Mouse (Mus musculus): ENCODE results near the gene Gm40193. TPM values are rescaled to one million over a fixed set of nuclear protein-coding genes. Genes with fewer than 3 reads are reported as not detected.

Gm40193 gene
- polyA plus RNA-seq, 1 experiment from 2014 or later, result not detected

DNA sequence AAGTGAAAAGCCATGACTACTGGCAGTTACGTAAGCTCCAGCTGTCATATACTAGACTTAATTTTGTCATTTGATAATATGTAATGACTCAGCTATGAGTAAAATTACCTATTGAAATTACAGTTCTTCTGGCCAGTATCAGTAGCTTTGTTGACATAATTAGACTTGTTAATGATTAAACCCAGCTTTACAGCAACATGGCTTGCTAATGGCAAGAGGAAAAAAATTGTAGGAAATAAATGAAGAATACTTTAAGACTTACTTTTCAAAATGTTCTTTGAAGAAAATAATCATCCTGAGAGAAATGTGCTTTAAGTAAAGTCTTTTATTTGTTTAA lies 32.3 kb downstream of the Gm40193 start:
- H3K4me3 ChIP-seq, result no peak overlapping the region
- H3K4me2 ChIP-seq, result no peak overlapping the region
- no peaks in the 10 kb centered on the region for H3K27me3 ChIP-seq
- ATAC-seq, result no peak
- H3K9ac ChIP-seq, result no peak overlapping the region
- no peaks in the 10 kb centered on the region for H3K36me3 ChIP-seq (ENCODE audit: poor library complexity, severe bottlenecking)
- no peak overlapping the region for H3K27ac ChIP-seq
- no peaks in the 10 kb centered on the region for H3K9me3 ChIP-seq (replicated peaks)
- WGBS, result 91% methylated on average over 1 of the region's 1 CpGs
- H3K4me1 ChIP-seq, result no peaks in the 10 kb centered on the region

DNA sequence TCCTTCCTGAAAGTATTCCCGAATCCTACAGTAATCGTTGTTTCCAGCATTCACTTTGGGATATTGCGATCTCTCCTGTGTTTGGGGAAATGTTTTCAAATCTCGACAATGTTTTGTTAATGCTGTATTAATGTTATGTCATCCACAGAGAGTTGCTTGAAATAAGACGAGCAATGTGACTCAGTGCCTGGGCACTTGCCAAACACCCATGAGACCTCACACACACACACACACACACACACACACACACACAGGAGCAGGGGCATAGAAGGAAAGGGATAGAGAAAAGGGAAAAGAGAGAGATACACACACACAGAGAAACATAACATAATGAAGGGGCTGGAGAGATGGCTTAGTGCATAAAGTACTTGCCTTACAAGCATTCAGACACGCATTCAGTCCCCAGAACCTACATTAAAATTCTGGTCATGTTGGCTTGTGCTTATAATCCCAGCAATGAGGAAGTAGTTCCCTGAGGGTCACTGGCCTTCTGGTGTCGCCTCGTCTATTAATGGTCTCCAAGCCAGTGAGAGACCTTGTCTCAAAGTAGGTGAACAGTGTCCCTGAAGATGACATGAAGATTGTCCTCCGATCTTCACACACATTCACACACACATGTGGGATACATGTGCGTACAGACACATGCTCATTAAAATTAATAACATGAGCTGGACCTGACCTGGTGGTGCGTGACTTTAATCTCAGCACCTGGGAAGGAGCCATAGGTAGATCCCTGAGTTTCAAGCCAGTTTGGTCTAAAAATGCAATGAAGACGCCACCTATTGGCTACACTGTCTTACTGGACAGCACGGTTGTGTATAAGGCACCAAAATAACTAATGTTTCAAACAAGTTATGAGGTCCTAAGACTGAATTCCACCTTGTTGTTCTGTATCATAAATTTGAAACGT lies 32.9 kb downstream of the Gm40193 start:
- Histone ChIP-seq H3K4me3 (no peak overlapping the region), H3K9ac (no peak overlapping the region), H3K4me1 (no peaks in the 10 kb centered on the region), H3K27me3 (no peaks in the 10 kb centered on the region), H3K4me2 (no peak overlapping the region), H3K36me3 (ENCODE audit: poor library complexity, severe bottlenecking) (no peaks in the 10 kb centered on the region), H3K27ac (no peak overlapping the region), H3K9me3 (replicated peaks) (no peaks in the 10 kb centered on the region)
- ATAC-seq, result no peak
- 71% methylated on average over 14 of the region's 14 CpGs for whole genome bisulfite sequencing

DNA sequence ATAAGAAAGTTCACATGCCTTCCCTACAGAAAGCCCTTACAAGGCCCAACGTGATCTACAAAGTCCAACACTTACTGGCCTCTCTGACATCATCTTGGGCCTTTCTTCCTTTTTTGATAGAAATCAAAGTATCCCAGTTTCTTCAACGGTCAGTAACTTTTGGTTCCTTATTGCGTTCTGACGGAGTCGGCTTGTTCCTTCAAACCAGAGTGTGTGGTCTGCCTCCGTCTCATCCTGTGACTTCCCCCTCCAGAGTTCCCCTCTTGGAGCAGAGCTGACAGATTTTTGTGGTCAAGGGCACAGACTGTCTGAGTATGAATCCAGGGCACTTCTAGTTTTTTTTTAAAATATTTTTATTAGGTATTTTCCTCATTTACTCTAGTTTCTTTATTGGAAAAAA lies 43.1 kb downstream of the Gm40193 start:
- no peak for ATAC-seq
- no peaks in the 10 kb centered on the region for H3K27me3 ChIP-seq
- no peaks in the 10 kb centered on the region for H3K4me1 ChIP-seq
- no peaks in the 10 kb centered on the region for H3K36me3 ChIP-seq (ENCODE audit: poor library complexity, severe bottlenecking)
- no peak overlapping the region for H3K27ac ChIP-seq
- no peak overlapping the region for H3K4me2 ChIP-seq
- WGBS, result 91% methylated on average over 6 of the region's 6 CpGs
- H3K9me3 ChIP-seq (replicated peaks), result no peaks in the 10 kb centered on the region
- no peak overlapping the region for H3K4me3 ChIP-seq
- H3K9ac ChIP-seq, result no peak overlapping the region

DNA sequence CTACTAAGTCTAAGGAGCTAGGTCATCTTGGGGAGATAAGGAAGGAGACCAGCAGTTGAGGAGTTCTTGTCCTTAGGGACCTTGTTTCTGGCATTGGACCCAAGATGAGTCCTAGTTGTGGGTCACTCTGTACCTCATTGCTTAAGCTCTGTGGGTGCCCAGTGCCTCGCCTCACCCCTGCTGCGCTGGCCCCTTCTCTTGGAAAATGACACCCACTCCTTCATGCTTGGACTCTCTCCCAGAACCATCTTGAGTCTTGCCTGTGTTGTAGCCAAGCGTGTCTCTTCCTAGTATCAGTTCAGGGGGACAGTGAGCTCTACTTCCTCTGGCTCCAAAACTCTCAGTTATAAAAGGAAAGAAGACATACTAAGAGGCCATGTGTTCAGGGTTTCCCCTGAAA lies 43.6 kb downstream of the Gm40193 start:
- Histone ChIP-seq H3K27ac (no peak overlapping the region), H3K27me3 (no peaks in the 10 kb centered on the region), H3K4me1 (no peaks in the 10 kb centered on the region), H3K9ac (no peak overlapping the region), H3K4me2 (no peak overlapping the region), H3K36me3 (ENCODE audit: poor library complexity, severe bottlenecking) (no peaks in the 10 kb centered on the region), H3K4me3 (no peak overlapping the region), H3K9me3 (replicated peaks) (no peaks in the 10 kb centered on the region)
- WGBS, result 86% methylated on average over 3 of the region's 3 CpGs
- ATAC-seq, result no peak

DNA sequence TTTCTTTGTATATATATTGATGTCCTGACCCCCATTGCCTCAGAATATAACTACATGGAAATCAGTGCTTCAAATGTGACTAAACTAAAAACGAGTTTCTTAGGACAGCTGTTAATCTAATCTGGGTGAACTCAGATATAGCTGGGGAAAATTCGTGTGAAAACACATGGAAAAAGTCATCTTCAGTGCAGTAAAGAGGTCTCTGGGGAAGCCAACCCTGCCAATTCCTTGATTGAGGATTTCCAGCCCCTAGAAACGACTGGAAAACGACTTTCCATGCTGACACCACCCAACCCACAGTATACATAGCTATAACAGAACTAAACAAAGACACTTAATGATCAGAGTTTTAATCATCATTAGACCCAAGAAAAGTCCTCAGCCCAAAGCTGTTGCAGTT lies 44.9 kb downstream of the Gm40193 start:
- no peaks in the 10 kb centered on the region for H3K27me3 ChIP-seq
- ATAC-seq, result no peak
- no peak overlapping the region for H3K27ac ChIP-seq
- H3K4me2 ChIP-seq, result no peak overlapping the region
- 59% methylated on average over 4 of the region's 4 CpGs for WGBS
- no peaks in the 10 kb centered on the region for H3K9me3 ChIP-seq (replicated peaks)
- H3K9ac ChIP-seq, result no peak overlapping the region
- H3K4me1 ChIP-seq, result no peaks in the 10 kb centered on the region
- no peaks in the 10 kb centered on the region for H3K36me3 ChIP-seq (ENCODE audit: poor library complexity, severe bottlenecking)
- no peak overlapping the region for H3K4me3 ChIP-seq

DNA sequence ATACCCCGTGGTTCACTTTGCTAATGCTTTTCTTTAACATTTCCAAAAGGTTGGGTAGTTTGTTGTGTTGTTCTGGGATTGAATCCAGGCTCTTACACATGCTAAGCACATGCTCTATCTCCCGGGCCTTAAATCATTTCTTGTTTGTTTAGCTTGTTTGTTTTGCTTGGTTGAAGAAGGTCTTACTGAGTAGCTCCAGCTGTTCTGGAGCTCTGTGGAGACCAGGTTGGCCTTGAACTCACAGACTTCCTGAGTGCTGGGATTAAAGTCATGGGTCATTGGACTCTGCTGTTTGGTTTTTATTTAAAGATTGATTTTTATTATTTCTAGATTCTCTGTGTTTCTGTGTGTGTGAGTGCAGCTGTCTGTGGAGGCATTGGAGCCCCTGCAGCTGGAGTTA lies 47.2 kb downstream of the Gm40193 start:
- 63% methylated on average over 2 of the region's 2 CpGs for WGBS
- H3K36me3 ChIP-seq (ENCODE audit: poor library complexity, severe bottlenecking), result no peaks in the 10 kb centered on the region
- no peak for ATAC-seq

More for the DNA sequence above, 47.2 kb downstream of the Gm40193 start:
- Histone ChIP-seq H3K9ac (no peak overlapping the region), H3K4me2 (no peak overlapping the region), H3K27ac (no peak overlapping the region), H3K4me1 (no peaks in the 10 kb centered on the region), H3K27me3 (no peaks in the 10 kb centered on the region), H3K9me3 (replicated peaks) (no peaks in the 10 kb centered on the region), H3K4me3 (no peak overlapping the region)

Other genes starting within 250 kb of the Gm40193 start
- gene Alox12e, start 210.3 kb downstream of the Gm40193 start, polyA plus RNA-seq (2015; fragmentation: Nextera tagmentation; extraction: Ambion mirVana), result not detected in 2 replicates
- gene Alox15, start 180.9 kb downstream of the Gm40193 start, polyA plus RNA-seq (2015; fragmentation: Nextera tagmentation; extraction: Ambion mirVana), result 0.15 TPM in 1 of 2 replicates, not detected in the other
- gene Pelp1, start 122.9 kb downstream of the Gm40193 start, polyA plus RNA-seq (2015; fragmentation: Nextera tagmentation; extraction: Ambion mirVana), result 32.0 and 36.3 TPM in 2 replicates
- gene Arrb2, start 100.3 kb downstream of the Gm40193 start, polyA plus RNA-seq (2015; fragmentation: Nextera tagmentation; extraction: Ambion mirVana), result 33.0 and 33.2 TPM in 2 replicates
- gene Med11, start 81.0 kb downstream of the Gm40193 start, polyA plus RNA-seq (2015; fragmentation: Nextera tagmentation; extraction: Ambion mirVana), result 36.6 and 40.8 TPM in 2 replicates
- gene Zmynd15, start 73.5 kb downstream of the Gm40193 start, polyA plus RNA-seq (2015; fragmentation: Nextera tagmentation; extraction: Ambion mirVana), result 0.37 and 0.58 TPM in 2 replicates
- 0.71 and 0.83 TPM in 2 replicates for gene Cxcl16, start 73.0 kb downstream of the Gm40193 start, polyA plus RNA-seq (2015; fragmentation: Nextera tagmentation; extraction: Ambion mirVana)
- gene Tm4sf5, start 27.7 kb downstream of the Gm40193 start, polyA plus RNA-seq (2015; fragmentation: Nextera tagmentation; extraction: Ambion mirVana), result 0.17 and 0.30 TPM in 2 replicates
- gene Vmo1, start 18.3 kb downstream of the Gm40193 start, polyA plus RNA-seq (2015; fragmentation: Nextera tagmentation; extraction: Ambion mirVana), result 0.57 TPM in 1 of 2 replicates, not detected in the other
- not detected in 2 replicates for gene Gltpd2, start 13.7 kb downstream of the Gm40193 start, polyA plus RNA-seq (2015; fragmentation: Nextera tagmentation; extraction: Ambion mirVana)
- 912 and 933 TPM in 2 replicates for gene Psmb6, start 7.6 kb downstream of the Gm40193 start, polyA plus RNA-seq (2015; fragmentation: Nextera tagmentation; extraction: Ambion mirVana)
- 2.9 and 4.6 TPM in 2 replicates for gene Pld2, start 7.1 kb upstream of the Gm40193 start, polyA plus RNA-seq (2015; fragmentation: Nextera tagmentation; extraction: Ambion mirVana)
- 10.6 and 11.2 TPM in 2 replicates for gene Mink1, start 29.9 kb upstream of the Gm40193 start, polyA plus RNA-seq (2015; fragmentation: Nextera tagmentation; extraction: Ambion mirVana)
- gene 4930544D05Rik, start 82.9 kb upstream of the Gm40193 start, polyA plus RNA-seq (2015; fragmentation: Nextera tagmentation; extraction: Ambion mirVana), result not detected in 2 replicates
- not detected in 2 replicates for gene Chrne, start 86.3 kb upstream of the Gm40193 start, polyA plus RNA-seq (2015; fragmentation: Nextera tagmentation; extraction: Ambion mirVana)
- 0.15 and 0.30 TPM in 2 replicates for gene Gp1ba, start 106.2 kb upstream of the Gm40193 start, polyA plus RNA-seq (2015; fragmentation: Nextera tagmentation; extraction: Ambion mirVana)
- gene Rnf167, start 114.3 kb upstream of the Gm40193 start, polyA plus RNA-seq (2015; fragmentation: Nextera tagmentation; extraction: Ambion mirVana), result 108 and 119 TPM in 2 replicates
- gene Slc25a11, start 114.5 kb upstream of the Gm40193 start, polyA plus RNA-seq (2015; fragmentation: Nextera tagmentation; extraction: Ambion mirVana), result 156 and 165 TPM in 2 replicates
- 919 and 977 TPM in 2 replicates for gene Pfn1, start 121.7 kb upstream of the Gm40193 start, polyA plus RNA-seq (2015; fragmentation: Nextera tagmentation; extraction: Ambion mirVana)
- gene Eno3, start 124.3 kb upstream of the Gm40193 start, polyA plus RNA-seq (2015; fragmentation: Nextera tagmentation; extraction: Ambion mirVana), result 7.1 and 7.4 TPM in 2 replicates
- 173 and 177 TPM in 2 replicates for gene Spag7, start 136.5 kb upstream of the Gm40193 start, polyA plus RNA-seq (2015; fragmentation: Nextera tagmentation; extraction: Ambion mirVana)
- 11.9 and 13.9 TPM in 2 replicates for gene Camta2, start 155.2 kb upstream of the Gm40193 start, polyA plus RNA-seq (2015; fragmentation: Nextera tagmentation; extraction: Ambion mirVana)
- gene Inca1, start 167.2 kb upstream of the Gm40193 start, polyA plus RNA-seq (2015; fragmentation: Nextera tagmentation; extraction: Ambion mirVana), result 0.87 and 0.89 TPM in 2 replicates
- 1.3 and 1.5 TPM in 2 replicates for gene Kif1c, start 167.6 kb upstream of the Gm40193 start, polyA plus RNA-seq (2015; fragmentation: Nextera tagmentation; extraction: Ambion mirVana)
- 11.5 and 13.4 TPM in 2 replicates for gene Zfp3, start 231.3 kb upstream of the Gm40193 start, polyA plus RNA-seq (2015; fragmentation: Nextera tagmentation; extraction: Ambion mirVana)

All from forebrain, embryonic 13.5 days (tissue).